ENCODE assay signal across 10 mouse cellular contexts in the genomic region with DNA sequence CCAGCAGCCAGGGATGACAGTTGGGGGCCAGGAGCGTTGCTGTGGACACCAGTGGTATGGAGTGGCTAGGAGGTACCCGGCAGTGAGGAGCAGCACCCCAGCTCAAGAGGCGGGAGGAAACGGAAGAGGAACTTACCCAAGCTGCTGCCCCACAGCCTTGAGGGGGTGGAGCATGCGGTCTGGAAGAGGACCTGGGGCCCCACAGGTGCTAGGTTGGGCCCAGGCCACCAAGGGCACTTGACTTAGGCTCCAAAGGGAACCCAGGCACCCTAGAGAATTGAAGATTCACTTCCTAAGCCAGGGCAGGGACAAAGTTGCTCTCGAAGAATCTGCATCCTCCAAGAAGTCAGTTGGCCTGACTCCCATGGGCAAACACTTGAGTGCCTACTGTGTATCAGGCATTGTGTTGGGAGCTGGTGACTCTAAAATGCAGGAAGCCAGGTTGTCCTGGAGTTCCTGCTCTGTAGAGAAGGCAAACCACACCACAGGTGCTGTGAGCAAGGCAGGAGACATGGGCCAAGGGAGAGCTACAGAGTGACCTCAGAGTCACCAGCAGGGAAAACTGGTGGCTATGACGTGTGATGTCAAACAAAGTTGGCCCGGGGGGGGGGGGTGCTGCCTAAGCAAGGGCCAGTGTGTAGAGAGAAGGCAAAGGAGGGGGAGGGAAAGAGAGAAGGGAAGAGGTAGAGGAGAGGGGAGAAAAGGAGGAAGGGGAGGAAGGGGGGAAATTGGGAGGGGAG. TPM values are rescaled to one million over a fixed set of nuclear protein-coding genes. Genes with fewer than 3 reads are reported as not detected.
DNase-seq lines count a peak whose midpoint lies in the region; ATAC-seq lines count a peak whose summit lies in the region.
"Had no signal": no experiment of that assay in that cellular context is flagged by ENCODE, and none has a peak within 500 bp of the region (broad histone marks: within the 10 kb centered on the region; RNA-seq: fewer than 3 reads in every experiment).

A gene (minus strand): TSS at position 126 of the 740 bp plus-strand sequence.

- H3K36me3 ChIP-seq in hindbrain, embryonic 10.5 days: no peaks in the 10 kb centered on the region
- H3K36me3 ChIP-seq in hindbrain, embryonic 12.5 days: no peaks in the 10 kb centered on the region
- H3K36me3 ChIP-seq in hindbrain, embryonic 14.5 days (replicated peaks; ENCODE audit: control insufficient read depth, insufficient read depth): no peaks in the 10 kb centered on the region
- H3K36me3 ChIP-seq: hindbrain, embryonic 15.5 days had no signal

- intact Hi-C loops in gastrocnemius, postnatal 36 days (cut with DNase I): no loop called here

- 82% methylated on average over 8 of the region's 8 CpGs for WGBS in hindbrain, embryonic 10.5 days
- 80% methylated on average over 8 of the region's 8 CpGs for WGBS in hindbrain, embryonic 12.5 days
- 79% methylated on average over 8 of the region's 8 CpGs for WGBS in hindbrain, embryonic 14.5 days

- peak within 1 kb of the TSS; percentile 60 for H3K27ac ChIP-seq in hindbrain, embryonic 10.5 days
- H3K27ac ChIP-seq in hindbrain, embryonic 12.5 days: no peak within 1 kb of the TSS
- H3K27ac ChIP-seq in hindbrain, embryonic 14.5 days: no peak within 1 kb of the TSS
- H3K27ac ChIP-seq: hindbrain, embryonic 15.5 days had no signal

- H3K4me1 ChIP-seq in hindbrain, embryonic 10.5 days (replicated peaks): peaks cover 7% of the 10 kb centered on the region
- H3K4me1 ChIP-seq in hindbrain, embryonic 12.5 days: no peaks in the 10 kb centered on the region
- no peaks in the 10 kb centered on the region for H3K4me1 ChIP-seq in hindbrain, embryonic 14.5 days (replicated peaks; ENCODE audit: control insufficient read depth, insufficient read depth, low read length)
- H3K4me1 ChIP-seq: hindbrain, embryonic 15.5 days had no signal

- no peak for ATAC-seq in hindbrain, embryonic 12.5 days (ENCODE audit: low FRiP score)
- ATAC-seq in hematopoietic stem cell, adult 5-6 weeks (replicated peaks in 1 of 2; ENCODE audit: insufficient read depth in 1 of 2, low FRiP score in 2 of 2, low TSS enrichment in 1 of 2, low read depth in 1 of 2, poor library complexity in 2 of 2, severe bottlenecking in 2 of 2): peak; percentile 79 to 84
- ATAC-seq in hindbrain, embryonic 14.5 days (ENCODE audit: low FRiP score): no peak
- ATAC-seq: Patski had no signal

- H3K9ac ChIP-seq in hindbrain, embryonic 12.5 days: no peak within 1 kb of the TSS
- H3K9ac ChIP-seq in hindbrain, embryonic 14.5 days: no peak within 1 kb of the TSS
- H3K9ac ChIP-seq: hindbrain, embryonic 15.5 days had no signal

- no peak within 1 kb of the TSS for H3K4me3 ChIP-seq in hindbrain, embryonic 10.5 days
- no peak within 1 kb of the TSS for H3K4me3 ChIP-seq in hindbrain, embryonic 12.5 days
- no peak within 1 kb of the TSS for H3K4me3 ChIP-seq in hindbrain, embryonic 14.5 days (replicated peaks; ENCODE audit: low read length)
- H3K4me3 ChIP-seq: hindbrain, embryonic 15.5 days had no signal

- no peak within 1 kb of the TSS for H3K4me2 ChIP-seq in hindbrain, embryonic 12.5 days (replicated peaks)
- H3K4me2 ChIP-seq in hindbrain, embryonic 14.5 days (replicated peaks): no peak within 1 kb of the TSS
- H3K4me2 ChIP-seq: hindbrain, embryonic 15.5 days had no signal

- no peaks in the 10 kb centered on the region; the same call in 1 of the 2 replicates for H3K27me3 ChIP-seq in hindbrain, embryonic 10.5 days (ENCODE audit: insufficient read depth, poor library complexity, severe bottlenecking)
- no peaks in the 10 kb centered on the region; the same call in 1 of the 2 replicates for H3K27me3 ChIP-seq in hindbrain, embryonic 12.5 days
- no peaks in the 10 kb centered on the region for H3K27me3 ChIP-seq in hindbrain, embryonic 14.5 days (ENCODE audit: control insufficient read depth, insufficient read depth, low read length)
- H3K27me3 ChIP-seq: hindbrain, embryonic 15.5 days had no signal

- H3K9me3 ChIP-seq in hindbrain, embryonic 10.5 days: no peaks in the 10 kb centered on the region; the same call in 1 of the 2 replicates
- no peaks in the 10 kb centered on the region for H3K9me3 ChIP-seq in hindbrain, embryonic 12.5 days (replicated peaks)
- no peaks in the 10 kb centered on the region for H3K9me3 ChIP-seq in hindbrain, embryonic 14.5 days (ENCODE audit: control insufficient read depth, low read length)
- H3K9me3 ChIP-seq: hindbrain, embryonic 15.5 days had no signal

- DNase-seq in hindbrain, embryonic 10.5 days (ENCODE audit: low spot score): no peak
- DNase-seq in lung, postnatal 36 days: peak; percentile 68
- DNase-seq in thymus, postnatal 14 days: peak; percentile 87
- no peak for DNase-seq in hindbrain, embryonic 14.5 days (ENCODE audit: low spot score)
- DNase-seq in gastrocnemius, postnatal 36 days: no peak
- DNase-seq in kidney, adult 18-20 months: no peak

RNA-seq across cellular contexts. Expression of the gene that starts here (rescaled TPM):
- polyA plus RNA-seq in hindbrain, embryonic 10.5 days (2016; fragmentation: Nextera tagmentation; extraction: Ambion mirVana): 7.8 and 8.1 TPM in 2 replicates
- 4.9 and 5.7 TPM in 2 replicates for polyA plus RNA-seq in hindbrain, embryonic 12.5 days (2016; fragmentation: Nextera tagmentation; extraction: Ambion mirVana)
- total RNA-seq in hematopoietic stem cell, adult 5-6 weeks (2017): 145 and 153 TPM in 2 replicates
- polyA plus RNA-seq in hindbrain, embryonic 14.5 days (2014; fragmentation: Nextera tagmentation; extraction: Ambion mirVana): 6.3 and 8.1 TPM in 2 replicates
- 1 to 10 TPM in 1 of 2 experiments, under 1 TPM in 1; 0.42 to 1.4 TPM for total RNA-seq in gastrocnemius, postnatal 36 days (2021)
- polyA plus RNA-seq: Patski had no signal

Comparison
In these comparisons a context has a peak if more than half of its experiments do, and no peak if none do; other contexts are left out.
1. RNA of the gene that starts here (total RNA-seq): 145 to 153 TPM in hematopoietic stem cell, adult 5-6 weeks; 0.42 to 1.4 TPM in gastrocnemius, postnatal 36 days; every median in the first group is over 10 times any median in the second.
2. DNase-seq: peak in lung, postnatal 36 days (single experiment) and thymus, postnatal 14 days (single experiment); none in hindbrain, embryonic 10.5 days (single experiment), hindbrain, embryonic 14.5 days (single experiment), gastrocnemius, postnatal 36 days (0 of 2) and kidney, adult 18-20 months (single experiment).
3. ATAC-seq: peak in hematopoietic stem cell, adult 5-6 weeks (2 of 2); none in hindbrain, embryonic 12.5 days (single experiment) and hindbrain, embryonic 14.5 days (single experiment).